Mouse (Mus musculus): ENCODE measurements around the gene Cdc20.

Cdc20 gene

GRCm38 (mm10) chr4:118436820-118437603 is at the start of gene Cdc20:
Cdc20 (minus strand) TSS chr4:118437352.
- peak; percentile 92 for DNase-seq (ENCODE audit: low spot score in 2 of 2)

GRCm38 (mm10) chr4:118476773-118477530 is 39.8 kb upstream of the Cdc20 start:
- no peak for DNase-seq (ENCODE audit: low spot score in 2 of 2)

- DNase-seq (ENCODE audit: low spot score in 2 of 2), result no peak
These were observed 35.5 kb upstream of the Cdc20 start for GRCm38 (mm10) chr4:118472687-118473086.

GRCm38 (mm10) chr4:118471281-118471680 is 34.1 kb upstream of the Cdc20 start:
- DNase-seq (ENCODE audit: low spot score in 2 of 2), result no peak

- DNase-seq (ENCODE audit: low spot score in 2 of 2), result no peak
These were observed 28.6 kb upstream of the Cdc20 start for GRCm38 (mm10) chr4:118465697-118466163.

- no peak for DNase-seq (ENCODE audit: low spot score in 2 of 2)
These were observed 27.8 kb upstream of the Cdc20 start for GRCm38 (mm10) chr4:118464956-118465355.

- no peak for DNase-seq (ENCODE audit: low spot score in 2 of 2)
These were observed 20.3 kb upstream of the Cdc20 start, which contains the start of gene Mpl for GRCm38 (mm10) chr4:118457345-118457975. Mpl (minus strand) TSS chr4:118457513.

GRCm38 (mm10) chr4:118446415-118447153 is 9.4 kb upstream of the Cdc20 start:
- no peak for DNase-seq (ENCODE audit: low spot score in 2 of 2)

- peak in 1 of 2 experiments; percentile 33 for DNase-seq (ENCODE audit: low spot score in 2 of 2)
These were observed 8.7 kb upstream of the Cdc20 start for GRCm38 (mm10) chr4:118445781-118446414.

- no peak for DNase-seq (ENCODE audit: low spot score in 2 of 2)
These were observed 7.9 kb upstream of the Cdc20 start for GRCm38 (mm10) chr4:118445088-118445487.

GRCm38 (mm10) chr4:118437829-118438253 is 689 bp upstream of the Cdc20 start:
- DNase-seq (ENCODE audit: low spot score in 2 of 2), result no peak

GRCm38 (mm10) chr4:118432332-118432731 is 4.8 kb downstream of the Cdc20 start:
- no peak for DNase-seq (ENCODE audit: low spot score in 2 of 2)

GRCm38 (mm10) chr4:118429215-118429895 is 7.8 kb downstream of the Cdc20 start:
- DNase-seq (ENCODE audit: low spot score in 2 of 2), result peak in 1 of 2 experiments; percentile 41

- no peak for DNase-seq (ENCODE audit: low spot score in 2 of 2)
These were observed 8.5 kb downstream of the Cdc20 start for GRCm38 (mm10) chr4:118428531-118429214.

GRCm38 (mm10) chr4:118427768-118428451 is 9.2 kb downstream of the Cdc20 start, which contains the start of gene Elovl1:
Elovl1 (plus strand) TSS chr4:118428093.
- DNase-seq (ENCODE audit: low spot score in 2 of 2), result peak; percentile 92 to 95

- no peak for DNase-seq (ENCODE audit: low spot score in 2 of 2)
These were observed 9.8 kb downstream of the Cdc20 start for GRCm38 (mm10) chr4:118427415-118427767.

GRCm38 (mm10) chr4:118425374-118425773 is 11.8 kb downstream of the Cdc20 start:
- no peak for DNase-seq (ENCODE audit: low spot score in 2 of 2)

- DNase-seq (ENCODE audit: low spot score in 2 of 2), result no peak
These were observed 12.5 kb downstream of the Cdc20 start for GRCm38 (mm10) chr4:118424541-118425160.

GRCm38 (mm10) chr4:118421384-118421783 is 15.8 kb downstream of the Cdc20 start:
- DNase-seq (ENCODE audit: low spot score in 2 of 2), result no peak
